Mouse (Mus musculus): ENCODE results near the gene Mob3a.

Gene Mob3a

GRCm38 (mm10) chr10:80701721-80702535 lies at the start of gene Mob3a, which contains the start of gene Izumo4:
TSS of gene Mob3a (minus strand) at chr10:80701977.
TSS of gene Izumo4 (plus strand) at chr10:80702184.
- ATAC-seq (ENCODE audit: low TSS enrichment): peak; percentile 89

GRCm38 (mm10) chr10:80751188-80751832 lies 49.5 kb upstream of the Mob3a start:
- peak; percentile 65 for ATAC-seq (ENCODE audit: low TSS enrichment)

- no peak for ATAC-seq (ENCODE audit: low TSS enrichment)
Observed at GRCm38 (mm10) chr10:80748609-80749008, 46.8 kb upstream of the Mob3a start.

- ATAC-seq (ENCODE audit: low TSS enrichment): peak; percentile 54
Observed at GRCm38 (mm10) chr10:80747410-80747809, 45.6 kb upstream of the Mob3a start.

GRCm38 (mm10) chr10:80744262-80744661 lies 42.5 kb upstream of the Mob3a start:
- no peak for ATAC-seq (ENCODE audit: low TSS enrichment)

GRCm38 (mm10) chr10:80742180-80742978 lies 40.6 kb upstream of the Mob3a start, which contains the start of gene Ap3d1:
TSS of gene Ap3d1 (minus strand) at chr10:80742264.
- ATAC-seq (ENCODE audit: low TSS enrichment): peak; percentile 100

- ATAC-seq (ENCODE audit: low TSS enrichment): no peak; the same call in 1 of the 2 replicates
Observed at GRCm38 (mm10) chr10:80741634-80742179, 39.9 kb upstream of the Mob3a start.

GRCm38 (mm10) chr10:80741146-80741545 lies 39.4 kb upstream of the Mob3a start:
- 0 out of 2 replicates have a peak, but pooled peaks have one; percentile 18 for ATAC-seq (ENCODE audit: low TSS enrichment)

- ATAC-seq (ENCODE audit: low TSS enrichment): no peak
Observed at GRCm38 (mm10) chr10:80738657-80739056, 36.9 kb upstream of the Mob3a start.

GRCm38 (mm10) chr10:80736731-80737130 lies 35.0 kb upstream of the Mob3a start:
- 0 out of 2 replicates have a peak, but pooled peaks have one; percentile 2 for ATAC-seq (ENCODE audit: low TSS enrichment)

GRCm38 (mm10) chr10:80732611-80733101 lies 30.9 kb upstream of the Mob3a start:
- ATAC-seq (ENCODE audit: low TSS enrichment): no peak

- no peak for ATAC-seq (ENCODE audit: low TSS enrichment)
Observed at GRCm38 (mm10) chr10:80727369-80728127, 25.8 kb upstream of the Mob3a start.

GRCm38 (mm10) chr10:80717281-80717680 lies 15.5 kb upstream of the Mob3a start:
- ATAC-seq (ENCODE audit: low TSS enrichment): no peak

- no peak for ATAC-seq (ENCODE audit: low TSS enrichment)
Observed at GRCm38 (mm10) chr10:80710834-80711233, 9.1 kb upstream of the Mob3a start.

- no peak for ATAC-seq (ENCODE audit: low TSS enrichment)
Observed at GRCm38 (mm10) chr10:80705479-80705878, 3.7 kb upstream of the Mob3a start.

GRCm38 (mm10) chr10:80705033-80705432 lies 3.3 kb upstream of the Mob3a start:
- ATAC-seq (ENCODE audit: low TSS enrichment): no peak

GRCm38 (mm10) chr10:80704418-80704817 lies 2.6 kb upstream of the Mob3a start:
- no peak for ATAC-seq (ENCODE audit: low TSS enrichment)

- ATAC-seq (ENCODE audit: low TSS enrichment): no peak
Observed at GRCm38 (mm10) chr10:80703643-80704042, 1.9 kb upstream of the Mob3a start.

- ATAC-seq (ENCODE audit: low TSS enrichment): peak; percentile 76
Observed at GRCm38 (mm10) chr10:80702536-80703390, 986 bp upstream of the Mob3a start.

GRCm38 (mm10) chr10:80700732-80701131 lies 1.0 kb downstream of the Mob3a start:
- ATAC-seq (ENCODE audit: low TSS enrichment): no peak

All from frontal cortex, adult (tissue).